Mouse (Mus musculus): Measurements from ENCODE around the gene Larp1b. TPM values are rescaled to one million over a fixed set of nuclear protein-coding genes. Genes with fewer than 3 reads are reported as not detected.

Gene Larp1b
- polyA plus RNA-seq, 1 experiment from 2014 or later: 2.7 TPM

Other genes with a start within 250 kb of the Larp1b start
- 0.17 TPM in 1 of 2 replicates, not detected in the other for gene Slc25a31, start 241.0 kb upstream of the Larp1b start, polyA plus RNA-seq (2016; fragmentation: Nextera tagmentation; extraction: Ambion mirVana)
- gene Hspa4l, start 205.3 kb upstream of the Larp1b start, polyA plus RNA-seq (2016; fragmentation: Nextera tagmentation; extraction: Ambion mirVana): 58.6 and 64.7 TPM in 2 replicates
- gene Plk4, start 149.8 kb upstream of the Larp1b start, polyA plus RNA-seq (2016; fragmentation: Nextera tagmentation; extraction: Ambion mirVana): 65.9 and 69.2 TPM in 2 replicates
- 10.5 and 11.7 TPM in 2 replicates for gene Mfsd8, start 102.9 kb upstream of the Larp1b start, polyA plus RNA-seq (2016; fragmentation: Nextera tagmentation; extraction: Ambion mirVana)
- gene Abhd18, start 102.9 kb upstream of the Larp1b start, polyA plus RNA-seq (2016; fragmentation: Nextera tagmentation; extraction: Ambion mirVana): 8.6 and 9.3 TPM in 2 replicates
- gene 1700034I23Rik, start 47.3 kb upstream of the Larp1b start, polyA plus RNA-seq (2016; fragmentation: Nextera tagmentation; extraction: Ambion mirVana): 0.13 and 0.19 TPM in 2 replicates
- gene Pgrmc2, start 133.2 kb downstream of the Larp1b start, polyA plus RNA-seq (2016; fragmentation: Nextera tagmentation; extraction: Ambion mirVana): 36.9 and 37.0 TPM in 2 replicates